Mouse (Mus musculus) right cerebral cortex, postnatal 25 days (tissue): ENCODE data around the gene Rhbdf2.

Experiments used
- DNase-seq: peaks from one replicate; pipeline ENCODE4 v3.0.0; 2022

Rhbdf2 gene

DNA sequence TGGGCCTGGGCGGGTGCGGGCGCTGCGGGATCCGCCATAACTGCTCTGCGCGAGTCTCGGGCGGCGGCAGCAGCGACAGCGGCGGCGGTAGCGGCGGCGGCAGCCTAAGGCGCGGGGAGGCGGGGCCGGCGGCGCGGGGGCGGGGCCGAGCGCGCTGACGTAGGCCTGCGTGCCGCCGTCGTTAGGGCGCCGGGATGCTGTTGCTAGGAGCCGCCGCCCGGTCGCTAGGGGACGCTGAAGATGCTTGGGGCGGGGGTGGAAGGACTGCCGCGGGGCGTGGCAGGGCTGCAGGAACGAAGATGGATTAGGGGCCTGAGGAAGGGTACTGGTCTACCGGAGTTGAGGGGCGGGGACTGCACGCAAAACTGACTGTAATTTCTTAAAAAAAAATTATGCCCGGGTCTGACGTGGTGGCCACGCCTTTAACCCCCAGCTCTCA lies 45.4 kb downstream of the Rhbdf2 start, which contains the start of gene Ube2o:
Ube2o (minus strand) TSS at position 72 of the 439 bp plus-strand sequence.
- DNase-seq: peak; percentile 91

DNA sequence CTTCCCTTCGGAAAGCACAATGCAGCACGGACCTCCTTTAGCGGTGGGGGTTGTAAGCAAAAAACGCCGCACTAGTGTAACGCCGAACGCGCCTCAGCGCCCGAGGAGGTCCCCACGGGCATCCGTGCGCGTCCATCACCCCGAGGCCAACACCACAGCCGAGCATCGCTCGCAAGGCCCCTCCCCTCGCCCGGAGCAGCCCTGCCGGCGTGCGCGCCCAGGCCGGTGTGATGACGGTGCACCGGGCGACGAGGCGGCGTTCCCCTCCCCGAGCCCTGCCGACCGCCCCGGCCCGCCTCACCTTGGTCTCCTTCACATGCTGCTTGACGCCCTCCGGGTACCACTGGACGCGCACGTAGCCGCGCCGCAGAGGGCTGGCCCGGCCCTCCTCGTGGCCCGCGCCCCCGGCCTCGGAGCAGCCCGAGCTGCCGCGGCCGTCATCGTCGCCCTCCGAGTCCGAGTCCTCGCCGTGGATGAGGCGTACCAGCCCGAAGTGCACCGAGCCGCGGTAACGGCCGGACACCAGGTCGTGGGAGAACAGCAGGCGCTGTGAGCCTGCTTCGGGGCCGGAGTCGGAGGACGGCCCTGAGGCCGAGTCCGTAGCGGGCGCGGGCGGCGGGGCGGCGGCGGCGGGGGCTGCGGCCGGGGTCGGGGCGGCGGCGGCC lies 46.0 kb downstream of the Rhbdf2 start:
- peak; percentile 72 for DNase-seq

DNA sequence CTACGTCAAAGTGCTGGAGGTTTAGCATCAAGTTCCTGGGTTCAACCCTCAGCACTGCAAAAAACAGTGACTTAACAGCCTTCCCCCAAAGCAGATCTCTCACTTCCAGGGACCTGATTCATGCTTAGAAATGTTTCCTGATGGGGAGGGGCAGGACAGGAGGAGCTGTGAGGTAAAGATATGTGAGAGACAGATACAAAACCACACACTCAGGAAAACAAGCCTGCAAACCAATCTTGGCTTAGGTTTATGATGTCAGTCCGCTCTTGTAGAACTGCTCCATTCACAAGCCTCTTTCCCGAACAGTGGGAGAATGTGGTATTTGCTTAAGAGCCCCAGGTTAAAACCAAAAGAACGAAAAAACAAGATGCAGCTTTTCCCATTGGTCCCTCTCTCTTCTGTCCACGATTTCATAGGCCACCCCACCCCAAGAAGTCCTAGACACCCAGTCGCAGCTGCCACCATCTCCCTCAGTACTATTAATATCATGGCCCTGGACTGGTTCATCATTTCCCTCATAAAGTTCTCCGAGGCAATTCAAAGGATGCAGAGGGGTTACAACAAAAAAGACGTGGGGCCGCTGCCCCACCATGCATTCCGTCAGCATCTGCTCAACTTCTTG lies 46.7 kb downstream of the Rhbdf2 start:
- no peak for DNase-seq

DNA sequence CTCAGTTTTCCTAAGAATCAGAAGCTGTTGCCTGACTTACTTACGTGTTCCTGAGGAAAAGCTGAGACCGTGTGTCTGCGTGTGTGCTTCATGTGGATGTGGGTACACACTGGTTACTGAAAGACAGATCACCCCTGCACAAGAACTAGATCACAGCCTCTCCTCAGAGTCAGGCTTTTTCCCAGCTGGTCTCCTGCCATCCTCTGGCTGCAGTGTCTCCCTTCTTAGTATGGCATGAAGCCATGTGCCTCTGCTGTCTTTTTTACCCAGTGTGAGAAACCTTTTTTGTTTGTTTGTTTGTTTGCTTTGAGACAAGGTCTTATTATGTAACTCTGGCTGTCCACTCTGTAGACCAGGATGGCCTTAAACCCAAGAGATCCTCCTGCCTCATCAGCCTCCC lies 47.5 kb downstream of the Rhbdf2 start:
- no peak for DNase-seq

DNA sequence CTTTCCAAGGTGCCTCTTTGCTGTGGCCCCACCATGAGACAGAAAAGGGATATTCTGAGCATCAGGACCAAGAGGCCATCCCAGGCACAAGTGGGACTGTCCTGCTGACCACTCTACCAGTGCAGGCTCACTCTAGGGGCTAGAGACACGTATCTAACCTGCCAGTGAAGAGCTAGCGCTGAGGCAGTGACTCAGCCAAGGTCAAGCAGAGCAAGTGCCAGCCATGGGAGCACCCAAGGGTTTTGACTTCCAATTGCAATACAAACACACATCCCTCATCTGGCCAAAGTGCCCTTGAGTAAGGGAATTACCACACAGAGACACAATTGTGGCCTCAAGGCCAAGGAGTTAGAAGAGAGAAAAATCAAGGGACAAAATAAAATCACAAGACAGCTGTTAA lies 51.4 kb downstream of the Rhbdf2 start:
- DNase-seq: no peak

GRCm38 (mm10) chr11:116574982-116575381 lies 51.8 kb downstream of the Rhbdf2 start:
- DNase-seq: no peak

DNA sequence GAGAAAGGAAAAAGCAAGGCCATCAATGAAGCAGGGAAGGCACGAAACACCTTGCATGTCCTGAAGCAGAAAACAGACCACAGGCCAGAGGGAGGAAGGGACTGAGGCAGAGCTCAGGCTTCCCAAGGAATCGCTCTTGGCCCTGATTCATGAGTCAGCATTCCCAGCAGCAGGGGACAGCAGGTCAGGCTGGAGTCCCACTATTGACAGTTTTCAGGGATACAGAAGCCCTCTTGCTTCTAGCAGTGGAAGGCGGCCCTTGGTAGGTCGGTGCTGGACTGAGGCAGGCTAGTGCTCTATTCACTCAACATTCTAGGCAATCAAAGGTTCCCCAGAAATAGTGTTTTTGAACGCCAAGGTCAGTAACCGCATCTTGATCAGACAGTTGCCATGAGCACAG lies 52.3 kb downstream of the Rhbdf2 start:
- no peak for DNase-seq

DNA sequence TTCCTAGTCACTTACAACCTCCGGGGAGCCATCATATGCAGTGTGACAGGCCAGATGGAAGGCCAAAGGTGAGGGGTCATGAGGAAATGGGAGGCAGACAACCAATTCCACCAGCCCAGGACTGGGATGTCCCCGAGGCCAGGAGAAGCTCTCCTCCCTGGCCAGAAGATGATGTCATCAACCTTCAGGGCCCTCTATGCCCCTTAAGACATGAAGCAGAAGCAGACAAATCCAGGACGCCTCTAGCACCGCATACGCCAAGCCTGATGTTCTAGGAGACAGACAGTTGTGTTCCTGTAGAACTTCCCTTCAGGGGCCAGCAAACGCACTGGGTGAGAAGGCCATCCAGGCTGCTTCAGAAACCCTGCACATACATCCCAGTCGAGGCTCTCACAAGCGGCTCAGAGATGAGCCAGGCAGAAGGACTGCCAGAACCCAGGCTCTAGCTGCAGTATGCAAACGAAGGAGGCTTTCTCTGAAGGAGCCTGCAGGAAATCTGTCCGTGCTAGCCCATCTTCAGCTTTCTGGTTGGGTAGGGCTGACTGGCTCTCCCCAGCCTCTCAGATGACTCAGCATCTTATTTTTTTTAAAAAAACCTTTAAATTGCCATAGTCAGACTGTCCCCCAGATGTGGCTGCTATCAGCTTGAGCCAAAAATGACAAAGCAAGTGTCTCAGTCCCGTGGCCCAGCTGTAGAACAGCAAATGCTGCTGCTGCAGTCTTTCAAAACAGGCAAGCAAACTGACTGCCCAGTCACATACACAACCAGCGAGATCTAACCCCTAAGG lies 53.9 kb downstream of the Rhbdf2 start:
- peak; percentile 60 for DNase-seq

DNA sequence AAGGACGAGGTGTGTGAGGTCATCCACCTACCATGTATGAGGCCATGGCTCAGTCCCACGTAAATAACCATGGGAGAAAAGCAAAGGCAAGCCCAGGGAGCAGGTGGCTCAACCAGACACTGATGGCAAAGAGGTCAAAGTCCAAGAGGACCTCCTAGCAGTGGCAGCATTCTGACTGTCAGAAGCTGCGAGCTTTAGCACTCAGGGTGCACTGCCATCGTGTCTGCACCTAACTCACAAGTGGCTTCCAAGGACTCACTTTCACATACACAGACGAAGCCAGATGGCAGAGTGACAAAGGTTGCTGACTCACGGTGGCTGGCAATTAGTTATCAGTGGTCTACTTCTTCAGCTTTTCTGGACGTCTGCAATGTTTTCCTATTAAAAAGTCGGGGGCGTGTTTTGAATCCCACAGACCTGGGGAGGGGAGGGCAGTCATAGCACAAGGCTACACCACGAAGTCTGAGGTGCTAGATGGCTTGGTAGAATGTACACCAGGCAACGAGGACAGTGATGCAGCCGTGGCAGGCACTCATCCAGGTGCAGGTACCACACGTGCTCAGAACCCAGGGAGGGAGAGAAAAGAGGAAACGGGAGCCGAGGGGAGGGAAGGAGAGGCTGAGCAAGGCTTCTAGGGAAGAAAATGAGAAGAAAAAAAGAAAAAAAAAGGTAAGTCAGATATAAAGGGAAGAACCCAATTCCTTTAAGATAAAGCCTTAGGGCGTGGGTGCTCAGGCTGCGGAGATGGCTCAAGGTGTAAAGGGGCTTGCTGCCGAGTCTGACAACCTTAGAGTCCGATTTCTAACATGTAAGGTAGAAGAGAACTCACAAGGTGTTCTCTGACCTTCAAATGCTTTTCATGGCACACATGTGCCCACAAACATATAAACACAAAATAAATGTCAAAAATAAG lies 54.8 kb downstream of the Rhbdf2 start:
- DNase-seq: no peak

- DNase-seq: no peak
Measured at GRCm38 (mm10) chr11:116570821-116571220, 56.0 kb downstream of the Rhbdf2 start.

- no peak for DNase-seq
Measured at GRCm38 (mm10) chr11:116567531-116567930, 59.3 kb downstream of the Rhbdf2 start.

DNA sequence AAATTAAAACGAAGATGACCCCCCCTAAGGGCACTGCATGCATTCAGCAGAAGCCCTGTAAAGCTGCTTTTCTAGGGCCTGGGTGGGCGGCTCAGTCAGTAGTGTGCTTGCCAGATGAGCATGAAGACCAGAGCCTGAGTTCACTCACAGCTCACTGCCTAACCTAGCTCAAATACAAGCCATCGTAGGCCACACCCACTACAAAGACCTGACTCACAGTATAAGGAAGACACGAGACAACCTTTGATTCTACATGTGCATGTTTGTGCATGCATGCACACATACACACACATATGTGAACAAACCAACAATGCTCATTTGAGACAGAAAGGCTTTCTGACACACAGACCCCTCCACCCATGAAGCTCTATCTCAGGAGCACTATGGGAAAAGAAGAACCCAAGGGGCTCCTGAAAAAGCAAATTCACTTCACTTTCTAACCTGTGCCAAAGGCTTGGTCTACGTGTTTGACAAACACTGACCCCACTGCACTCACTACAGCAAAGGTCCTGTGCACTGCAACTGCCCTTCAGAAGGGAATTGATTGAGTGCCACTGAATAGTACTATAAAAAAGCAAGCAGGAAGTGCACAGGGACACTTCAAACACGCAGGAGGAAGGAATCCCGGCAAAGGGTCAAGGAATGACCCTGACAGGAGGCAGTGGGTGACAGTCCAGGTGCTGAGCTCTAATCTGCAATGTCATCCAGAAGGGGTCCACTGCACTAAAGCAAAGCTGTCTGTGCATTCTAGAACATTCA lies 61.4 kb downstream of the Rhbdf2 start:
- DNase-seq: no peak

DNA sequence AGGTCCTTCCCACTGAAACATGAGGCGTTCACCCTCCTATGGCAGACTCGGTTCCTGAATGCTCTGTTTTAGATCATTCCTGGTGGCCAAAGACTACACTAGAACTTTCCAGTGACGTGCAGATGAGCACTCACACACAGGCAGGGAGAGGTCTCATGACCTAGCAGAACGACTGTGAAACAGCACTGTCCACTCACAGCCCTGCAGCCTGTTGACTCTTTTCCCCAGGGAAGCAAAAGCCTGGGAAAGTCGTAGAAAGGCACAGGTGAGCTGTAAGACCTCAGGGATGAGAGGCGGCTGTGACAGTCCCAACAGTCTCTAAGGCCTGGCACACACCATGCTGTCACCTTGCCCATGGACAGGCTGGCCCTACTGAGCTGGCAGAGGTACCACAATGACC lies 70.5 kb downstream of the Rhbdf2 start:
- DNase-seq: no peak

DNA sequence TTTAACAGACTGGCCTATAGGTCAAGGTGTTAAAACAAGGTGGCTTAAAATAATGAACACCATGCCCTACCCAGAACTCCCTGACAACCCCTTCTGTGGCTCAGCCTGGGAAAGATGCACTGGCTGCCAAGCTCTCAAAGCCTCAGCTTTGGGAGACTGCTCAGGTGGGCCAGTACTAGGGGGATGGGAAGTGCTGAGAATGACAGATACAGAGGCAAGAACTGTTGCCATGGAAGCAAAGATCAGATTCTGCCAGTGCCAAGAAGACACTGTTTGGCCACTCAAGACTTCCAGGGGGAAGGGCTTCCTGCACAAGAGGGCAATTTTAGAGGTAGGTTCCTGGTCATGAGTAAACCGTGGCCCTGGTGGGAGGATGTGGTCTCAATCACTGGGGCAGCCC lies 71.2 kb downstream of the Rhbdf2 start:
- no peak for DNase-seq

- no peak for DNase-seq
Measured at GRCm38 (mm10) chr11:116554171-116554878, 72.5 kb downstream of the Rhbdf2 start.

GRCm38 (mm10) chr11:116552194-116552593 lies 74.6 kb downstream of the Rhbdf2 start:
- no peak for DNase-seq

DNA sequence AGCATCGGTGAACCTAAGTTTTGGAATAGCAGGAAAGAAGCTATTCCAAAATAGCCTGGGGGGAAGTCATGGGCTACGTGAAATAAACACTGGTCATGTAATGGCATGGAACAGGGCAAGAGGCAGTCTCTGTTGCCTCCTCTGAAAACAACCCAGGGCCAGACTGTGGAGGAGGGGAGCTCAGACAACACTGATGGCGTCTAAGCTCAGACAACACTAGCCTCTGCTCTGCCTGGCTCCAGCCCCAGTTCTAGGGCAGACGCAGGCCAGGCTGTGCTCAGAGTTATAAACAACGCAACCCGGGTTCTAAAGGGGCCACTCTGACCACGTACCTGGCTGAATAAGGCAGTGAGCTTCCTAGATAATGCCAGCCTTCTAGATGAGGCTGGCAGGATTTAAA lies 76.1 kb downstream of the Rhbdf2 start:
- DNase-seq: no peak

DNA sequence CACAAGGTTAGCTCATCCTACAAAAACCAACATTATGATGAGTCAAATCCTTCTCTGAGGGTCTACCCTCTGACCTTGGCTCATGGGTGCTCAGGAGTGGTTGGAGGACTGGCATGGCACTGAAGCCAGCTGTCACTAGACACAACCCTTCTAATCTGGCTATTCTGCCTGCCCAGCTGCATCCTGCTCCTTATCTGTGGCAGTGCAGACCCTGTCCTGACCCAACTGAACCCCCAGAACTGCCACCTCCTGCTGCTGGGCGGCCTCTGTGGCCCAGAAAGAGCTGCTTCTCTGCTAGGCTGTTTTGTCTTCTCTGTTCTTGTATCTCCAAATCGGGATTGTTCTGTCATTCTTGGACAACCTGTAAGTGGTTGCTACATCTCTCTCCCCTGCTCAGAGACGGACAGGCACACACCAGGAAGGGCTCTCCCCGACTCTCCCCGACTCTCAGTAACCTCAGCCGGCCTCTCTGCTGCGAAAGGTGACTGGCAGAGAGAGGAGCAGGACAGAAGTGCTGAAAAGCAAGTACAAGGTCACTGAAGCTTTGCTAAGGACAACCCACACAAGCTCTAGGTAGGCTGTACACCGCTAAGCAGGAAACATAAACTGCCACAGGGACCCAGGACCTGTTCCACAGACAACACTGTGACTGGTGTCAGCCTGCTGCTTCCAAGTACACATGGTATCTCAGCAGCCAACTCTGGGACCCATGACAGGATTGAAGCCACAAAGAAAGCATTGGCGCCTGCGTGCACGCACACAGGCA lies 77.4 kb downstream of the Rhbdf2 start:
- no peak for DNase-seq

DNA sequence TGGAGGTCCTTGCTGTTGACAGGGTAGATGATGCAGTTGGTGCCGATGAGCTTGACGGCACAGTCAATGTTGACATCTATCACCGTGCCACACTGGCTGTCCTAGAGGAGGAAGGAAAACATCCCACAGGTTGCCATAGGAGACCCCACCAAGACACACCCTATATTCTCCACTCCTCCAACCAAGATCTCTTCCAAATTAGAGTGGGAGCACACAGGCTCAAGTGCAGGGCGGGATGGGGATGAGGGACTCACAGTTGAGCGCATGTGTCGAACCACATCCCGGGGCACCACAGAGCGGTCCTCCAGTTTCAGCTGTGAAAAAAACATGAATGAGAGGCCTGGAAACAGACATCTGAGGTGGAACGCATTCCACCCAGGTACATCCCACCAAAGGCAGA lies 78.0 kb downstream of the Rhbdf2 start:
- DNase-seq: no peak
